Mouse (Mus musculus): ENCODE results near the gene Fgd2.
"Not testable (repeated sequence)": the region's sequence is repeated elsewhere in the genome, so short reads cannot be mapped to it uniquely, and the experiment has no call there.

Fgd2 gene

GRCm38 (mm10) chr17:29368726-29369125 is 8.0 kb downstream of the Fgd2 start:
- DNase-seq: no peak

DNA sequence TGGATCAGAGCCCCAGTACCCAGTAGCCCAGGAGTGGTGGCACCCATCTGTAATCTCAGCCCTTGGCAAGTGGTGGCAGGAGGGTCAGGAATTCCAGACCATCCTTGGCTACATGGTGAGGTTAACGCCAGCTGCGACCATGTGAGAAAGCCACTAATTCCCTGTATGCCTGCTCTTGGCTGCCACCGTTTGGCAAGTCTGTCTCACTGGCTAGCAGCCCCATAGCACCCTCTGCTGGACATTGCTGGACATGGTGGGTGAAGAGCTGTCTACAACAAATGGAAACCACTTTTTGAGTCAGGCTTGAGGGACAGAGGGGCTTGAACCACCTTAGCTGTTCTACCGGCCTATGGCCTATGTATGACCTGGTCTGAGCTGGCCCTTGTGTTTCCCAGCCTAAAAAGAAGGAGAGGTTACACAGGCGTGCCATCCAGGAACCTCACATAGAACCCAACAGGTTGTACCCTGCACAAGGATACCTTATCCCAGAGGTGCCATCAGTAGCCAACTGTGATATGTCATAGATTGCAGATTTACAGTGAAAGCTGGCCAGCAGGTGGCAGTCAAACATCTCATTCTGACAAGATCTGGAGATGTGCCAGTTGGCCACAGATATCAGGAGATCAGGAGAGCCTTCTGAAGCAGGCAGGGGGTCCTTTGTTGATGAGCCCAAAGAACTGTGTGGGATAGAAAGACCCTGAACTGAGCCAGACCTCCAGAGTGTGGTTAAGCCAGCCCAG is 10.4 kb downstream of the Fgd2 start:
- peak; percentile 95 to 96 for DNase-seq

GRCm38 (mm10) chr17:29375871-29376270 is 15.2 kb downstream of the Fgd2 start:
- DNase-seq: no peak

DNA sequence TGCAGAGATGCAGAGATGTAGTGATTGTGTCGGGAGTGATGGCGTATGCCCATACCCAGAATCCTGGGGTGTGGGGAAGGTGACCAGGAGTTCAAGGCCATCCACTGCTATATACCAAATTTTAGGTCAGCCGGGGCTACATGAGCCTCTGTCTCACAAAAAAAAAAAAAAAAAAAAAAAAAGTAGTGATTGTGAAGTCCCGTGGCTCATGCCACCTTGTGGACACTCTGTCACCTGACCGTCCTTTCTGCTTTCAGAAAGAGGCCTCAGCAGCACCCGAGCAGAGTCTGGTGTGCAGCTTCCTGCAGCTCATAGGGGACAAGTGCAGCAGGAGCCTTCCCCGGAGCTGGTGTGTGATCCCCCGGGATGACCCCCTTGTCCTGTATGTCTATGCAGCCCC is 17.3 kb downstream of the Fgd2 start:
- DNase-seq: no peak

GRCm38 (mm10) chr17:29380241-29380640 is 19.5 kb downstream of the Fgd2 start:
- DNase-seq: no peak

GRCm38 (mm10) chr17:29381472-29381871 is 20.8 kb downstream of the Fgd2 start:
- peak; percentile 84 to 86 for DNase-seq

- DNase-seq: no peak
These were observed 21.7 kb downstream of the Fgd2 start for GRCm38 (mm10) chr17:29382417-29382816.

GRCm38 (mm10) chr17:29383923-29384322 is 23.2 kb downstream of the Fgd2 start:
- DNase-seq: no peak

DNA sequence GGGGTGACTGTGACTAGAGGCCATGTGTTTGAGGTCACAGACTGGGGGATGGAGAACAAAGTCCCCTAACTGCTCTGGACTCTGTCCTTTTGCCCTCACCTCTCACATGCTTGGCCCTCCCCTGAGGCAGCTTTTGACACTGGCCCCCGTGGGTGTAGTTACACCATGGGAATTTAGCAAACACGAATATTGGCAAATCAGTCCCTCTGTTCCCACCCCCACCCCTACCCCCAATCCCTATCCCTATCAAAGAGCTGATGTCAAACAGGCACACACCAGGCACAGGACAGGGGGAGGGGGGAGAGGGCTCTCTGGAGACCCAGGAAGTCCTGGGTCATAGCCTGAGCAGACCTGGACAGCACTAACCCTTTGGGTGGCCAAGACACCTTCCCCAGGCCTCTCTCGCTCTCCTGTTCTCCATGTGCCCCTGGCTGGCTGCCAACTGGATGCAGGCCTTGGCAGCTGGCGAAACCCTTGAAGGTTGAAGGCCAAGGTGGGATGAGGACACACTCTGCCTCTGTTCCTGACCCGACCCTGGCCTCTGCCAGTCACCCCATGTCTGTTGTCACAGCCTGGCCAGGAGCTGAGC is 24.2 kb downstream of the Fgd2 start:
- DNase-seq: no peak

- no peak for DNase-seq
These were observed 25.0 kb downstream of the Fgd2 start for GRCm38 (mm10) chr17:29385746-29386145.

- DNase-seq: no peak
These were observed 28.3 kb downstream of the Fgd2 start for GRCm38 (mm10) chr17:29388978-29389377.

GRCm38 (mm10) chr17:29391280-29391679 is 30.6 kb downstream of the Fgd2 start:
- no peak for DNase-seq

- peak; percentile 82 to 84 for DNase-seq
These were observed 32.8 kb downstream of the Fgd2 start for GRCm38 (mm10) chr17:29393335-29394089.

DNA sequence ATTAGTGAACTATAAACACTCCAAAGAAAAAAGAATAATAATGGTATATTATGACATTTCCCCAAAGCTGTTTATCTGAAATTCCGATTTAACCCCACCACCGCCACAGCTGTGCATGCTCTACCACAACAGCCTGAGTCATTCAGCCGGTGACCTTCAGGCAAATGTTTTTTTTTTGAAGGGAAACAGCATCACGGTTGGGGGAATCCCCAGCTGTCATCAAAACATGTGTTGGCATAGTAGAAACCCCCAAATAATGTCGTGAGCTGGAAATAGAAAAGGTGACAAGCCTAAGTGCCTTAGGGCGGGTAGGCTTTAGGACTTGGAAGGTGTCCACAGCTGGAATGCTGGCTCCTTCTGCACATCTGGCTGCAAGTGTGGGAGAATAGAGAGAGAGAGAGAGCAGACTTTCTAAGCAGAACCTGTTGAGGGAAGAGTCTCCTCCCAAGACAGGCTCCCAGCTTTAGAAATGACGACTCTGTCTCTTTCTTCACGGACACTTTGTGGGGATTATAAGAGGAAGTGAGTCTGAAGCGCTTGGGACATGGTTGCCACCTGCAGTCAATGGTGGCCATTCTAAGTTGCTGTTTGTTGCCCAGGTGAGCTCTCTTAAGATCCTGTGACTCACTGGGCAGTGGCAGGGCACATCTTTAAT is 33.5 kb downstream of the Fgd2 start:
- DNase-seq: peak; percentile 87 to 92

DNA sequence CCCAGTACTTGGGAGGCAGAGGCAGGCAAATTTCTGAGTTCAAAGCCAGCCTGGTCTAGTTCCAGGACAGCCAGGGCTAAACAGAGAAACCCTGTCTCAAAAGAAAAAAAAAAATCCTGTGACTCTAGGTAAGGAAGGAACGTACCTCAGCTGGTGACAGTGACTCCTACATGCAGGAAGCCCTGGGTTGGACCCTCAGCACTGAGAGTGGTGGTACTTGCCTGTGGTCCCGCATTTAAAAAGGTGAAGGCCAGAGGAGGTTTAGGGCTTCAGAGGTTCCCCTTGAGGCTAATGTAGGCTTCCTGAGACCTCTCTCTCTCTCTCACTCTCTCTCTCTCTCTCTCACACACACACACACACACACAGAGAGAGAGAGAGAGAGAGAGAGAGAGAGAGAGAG is 34.0 kb downstream of the Fgd2 start:
- not testable (repeated sequence) for DNase-seq

DNA sequence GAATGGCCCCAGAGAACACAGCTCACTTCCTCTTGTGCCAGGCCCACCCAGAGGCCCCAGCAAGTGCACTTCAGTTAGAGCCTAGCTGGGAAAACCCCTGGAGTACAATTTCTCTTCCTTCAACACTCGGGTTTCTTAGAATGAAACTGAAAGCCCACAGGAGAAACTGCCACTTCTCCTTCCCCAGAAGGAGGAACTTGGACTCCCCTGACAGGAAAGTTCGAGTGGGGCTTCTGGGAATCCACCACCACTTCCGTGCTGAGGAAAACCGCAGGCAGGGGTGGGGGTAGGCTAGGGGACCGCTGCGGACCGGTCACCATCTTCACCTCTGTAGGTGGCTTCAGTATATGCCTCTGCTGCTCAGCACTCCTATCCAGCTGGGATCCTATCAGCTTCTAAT is 34.7 kb downstream of the Fgd2 start:
- DNase-seq: peak; percentile 84 to 89

DNA sequence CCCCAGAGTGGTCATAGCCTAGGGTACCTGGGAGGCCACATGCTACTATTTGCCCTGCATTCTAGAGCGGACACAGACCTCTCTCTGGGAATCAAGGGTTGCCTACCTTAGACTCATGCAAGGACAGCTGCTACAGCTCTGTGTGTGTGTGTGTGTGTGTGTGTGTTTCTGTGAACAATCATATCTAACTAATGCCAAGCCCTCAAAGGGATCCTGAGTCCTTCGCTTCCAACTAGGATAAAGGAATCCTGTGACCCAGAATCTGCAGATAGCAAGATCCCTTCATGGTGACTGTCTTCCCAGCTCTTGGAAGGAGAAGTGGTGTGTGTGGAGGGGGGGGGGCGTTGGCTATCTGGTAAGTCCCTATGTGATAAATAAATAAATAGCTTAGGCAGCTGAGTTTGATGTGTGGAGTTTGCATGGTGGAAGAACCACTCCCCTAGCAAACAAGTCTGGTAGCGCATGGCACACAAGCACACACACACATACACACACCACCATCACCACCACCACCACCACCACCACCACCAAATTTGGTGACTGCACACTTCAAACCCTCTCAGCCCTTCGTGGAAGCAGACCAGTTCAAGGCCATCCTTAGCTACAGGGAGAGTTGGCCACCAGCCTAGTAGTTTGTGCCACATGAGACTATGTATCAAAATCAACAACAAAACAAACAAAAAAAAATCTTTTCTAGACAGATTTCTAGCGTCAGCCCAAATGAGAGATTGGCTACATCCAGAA is 35.5 kb downstream of the Fgd2 start:
- DNase-seq: peak in 1 of 2 experiments; percentile 18

GRCm38 (mm10) chr17:29396821-29397242 is 36.1 kb downstream of the Fgd2 start:
- peak; percentile 87 for DNase-seq

DNA sequence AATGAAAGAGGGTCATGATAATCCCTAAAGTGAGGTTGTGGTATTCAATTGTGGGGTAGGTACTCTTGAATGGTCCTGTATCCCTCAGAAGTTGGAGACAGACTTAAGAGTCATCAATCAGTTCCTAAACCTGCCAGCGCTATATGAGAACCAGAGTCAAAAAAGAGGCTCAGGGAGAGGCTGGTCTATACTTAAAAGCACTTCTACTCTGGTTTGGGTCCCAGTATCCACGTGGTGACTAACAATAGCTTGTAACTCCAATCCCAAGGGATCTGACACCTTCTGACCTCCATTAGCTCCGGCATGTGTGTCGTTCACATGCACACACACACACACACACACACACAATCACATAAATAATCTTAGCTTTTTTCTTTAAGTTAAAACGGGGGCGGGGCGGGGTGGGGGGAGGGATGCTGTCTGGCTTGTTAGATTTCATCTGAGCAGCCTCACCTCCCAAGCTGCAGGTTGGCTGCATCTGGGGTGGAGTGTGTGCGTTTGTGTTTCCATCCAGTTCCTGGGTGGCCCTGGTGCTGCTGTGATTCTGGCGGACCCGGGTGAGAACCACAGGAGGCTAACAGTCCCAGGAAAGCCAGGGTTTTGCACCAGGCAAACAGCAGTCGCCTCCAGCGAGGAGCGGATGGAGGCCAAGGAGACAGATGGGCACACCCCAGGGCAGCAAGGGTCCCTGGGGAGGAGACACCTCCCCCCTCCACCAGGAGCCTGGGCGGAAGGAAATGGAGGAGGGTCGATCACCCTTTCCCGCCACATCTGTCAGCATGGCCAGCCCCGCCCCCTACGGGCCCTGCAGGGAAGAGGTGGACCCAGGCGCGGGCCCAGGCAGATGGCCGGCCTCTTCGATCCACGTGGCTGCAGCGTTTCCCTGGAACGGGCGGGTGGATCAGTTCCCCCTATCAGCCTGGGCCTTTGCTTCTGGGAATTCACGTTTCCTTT is 37.0 kb downstream of the Fgd2 start:
- peak; percentile 44 to 45 for DNase-seq

DNA sequence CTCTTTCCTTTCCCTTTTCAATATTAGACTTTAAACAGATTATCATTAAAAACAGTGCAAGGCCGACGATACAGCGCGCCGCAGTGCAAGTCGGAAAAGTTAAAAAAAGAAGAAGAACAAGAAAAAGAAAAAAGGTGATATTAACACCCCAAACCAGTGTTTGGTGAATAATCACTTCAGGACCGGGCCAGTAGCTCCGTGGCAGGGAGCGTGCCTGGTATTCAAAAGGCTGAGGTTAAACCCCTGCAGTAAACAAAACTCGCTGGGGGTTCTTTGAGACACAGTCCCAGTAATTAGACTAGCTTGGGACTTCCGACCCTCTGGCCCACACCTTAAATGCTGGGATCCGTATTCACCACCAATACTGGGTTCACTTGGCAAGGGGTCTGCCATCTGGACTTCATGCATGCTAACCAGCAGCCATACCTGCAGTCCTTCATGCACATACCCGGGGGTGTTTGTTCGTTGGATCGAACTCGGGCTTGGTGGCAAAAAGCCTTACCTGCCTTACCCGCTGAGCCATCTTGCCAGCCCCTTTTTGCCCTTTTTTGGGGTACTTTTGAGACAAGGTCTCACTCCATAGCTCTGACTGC is 37.8 kb downstream of the Fgd2 start:
- no peak for DNase-seq

Data from B cell, adult 2 months (primary cell).